Mouse (Mus musculus) heart, embryonic 14.5 days (tissue): ENCODE results near the gene Slc5a10. TPM values are rescaled to one million over a fixed set of nuclear protein-coding genes. Genes with fewer than 3 reads are reported as not detected.

Experiments
- ATAC-seq: fragments of 200-750 bp; cut with Nextera tagmentation; 2 replicates; pipeline ENCODE4 v1.8.0; 2017; ENCODE audit warnings: low read depth, moderate TSS enrichment; ENCODE audit not compliant: insufficient number of reproducible peaks, insufficient read depth, low FRiP score
- H3K27ac ChIP-seq, 2 experiments: fragments of 200-500 bp in 1 of 2; fragments of 300-500 bp in 1 of 2; sonication (generic) in 1 of 2; replicated peaks in 1 of 2; 2 replicates each; pipeline ENCODE4 v1.5.1; 2012 to 2014; ENCODE audit warnings: low read depth in 2 of 2, low read length in 2 of 2, control low read depth in 1 of 2, mild to moderate bottlenecking in 1 of 2, mixed read lengths in 1 of 2; ENCODE audit not compliant: control insufficient read depth in 1 of 2, insufficient read depth in 1 of 2
- H3K27me3 ChIP-seq: fragments of 300-500 bp; sonication (generic); 2 replicates; pipeline ENCODE4 v1.6.1; 2014; ENCODE audit warnings: mild to moderate bottlenecking, low read length, control low read depth; ENCODE audit not compliant: control insufficient read depth, insufficient read depth
- H3K36me3 ChIP-seq: fragments of 300-500 bp; sonication (generic); 2 replicates; pipeline ENCODE4 v1.6.1; 2014; ENCODE audit warnings: mild to moderate bottlenecking, control low read depth, low read length, mixed read lengths; ENCODE audit not compliant: control insufficient read depth, insufficient read depth
- H3K4me1 ChIP-seq, 2 experiments: fragments of 200-500 bp in 1 of 2; fragments of 300-500 bp in 1 of 2; sonication (generic) in 1 of 2; 2 replicates each; pipeline ENCODE4 v1.6.1; 2012 to 2014; ENCODE audit warnings: low read length in 2 of 2, control low read depth in 1 of 2, mixed read lengths in 1 of 2; ENCODE audit not compliant: control insufficient read depth in 2 of 2, insufficient read depth in 2 of 2
- H3K4me2 ChIP-seq: fragments of 300-500 bp; sonication (generic); 2 replicates; pipeline ENCODE4 v1.6.1; 2014; ENCODE audit warnings: mild to moderate bottlenecking, low read length
- H3K4me3 ChIP-seq, 2 experiments: fragments of 200-500 bp in 1 of 2; fragments of 300-500 bp in 1 of 2; sonication (generic) in 1 of 2; 2 replicates each; pipeline ENCODE4 v1.5.1; 2012 to 2014; ENCODE audit warnings: low read length in 2 of 2, mild to moderate bottlenecking in 2 of 2, control low read depth in 1 of 2, low read depth in 1 of 2, moderate library complexity in 1 of 2; ENCODE audit not compliant: control insufficient read depth in 1 of 2, insufficient read depth in 1 of 2
- H3K9ac ChIP-seq: fragments of 300-500 bp; sonication (generic); 2 replicates; pipeline ENCODE4 v1.6.1; 2014; ENCODE audit warnings: mild to moderate bottlenecking, low read length
- H3K9me3 ChIP-seq: fragments of 300-500 bp; sonication (generic); 2 replicates; pipeline ENCODE4 v1.6.1; 2016; ENCODE audit warnings: low read length, control low read depth; ENCODE audit not compliant: control insufficient read depth
- WGBS: fragments of 180-500 bp; shearing (Covaris S2); extraction: QIAGEN DNeasy Blood & Tissue Kit; methylation state at CpG from one replicate; pipeline ENCODE4 v1.1.7; 2014; 5-methylcytosine and 5-hydroxymethylcytosine counted together
- polyA plus RNA-seq: library from polyadenylated mRNA; unstranded; fragments of >200 nt; fragmentation: Nextera tagmentation; extraction: Ambion mirVana; gene quantifications from 2 replicates; pipeline ENCODE4 v1.2.1, GENCODE M21; 2014

Gene Slc5a10
- polyA plus RNA-seq, 1 experiment from 2014 or later: not detected

GRCm38 (mm10) chr11:61660001-61660400 is 60.6 kb downstream of the Slc5a10 start:
- H3K4me3 ChIP-seq: no peak overlapping the region
- H3K27me3 ChIP-seq: no peaks in the 10 kb centered on the region
- H3K27ac ChIP-seq: no peak overlapping the region
- 87% methylated on average over 8 of the region's 8 CpGs for WGBS
- no peaks in the 10 kb centered on the region for H3K36me3 ChIP-seq
- H3K4me1 ChIP-seq: peaks cover 5 to 6% of the 10 kb centered on the region in 2 experiments; a peak in 3 of 4 replicates
- H3K9me3 ChIP-seq: no peaks in the 10 kb centered on the region
- no peak for ATAC-seq
- H3K4me2 ChIP-seq: no peak overlapping the region
- H3K9ac ChIP-seq: no peak overlapping the region

- H3K27ac ChIP-seq: no peak overlapping the region
- ATAC-seq: no peak
- 73% methylated on average over 4 of the region's 4 CpGs for WGBS
Measured at GRCm38 (mm10) chr11:61659011-61659858, 61.4 kb downstream of the Slc5a10 start.

GRCm38 (mm10) chr11:61658360-61658922 is 62.2 kb downstream of the Slc5a10 start:
- 84% methylated on average over 3 of the region's 3 CpGs for WGBS
- H3K27ac ChIP-seq: no peak overlapping the region
- no peak overlapping the region for H3K4me3 ChIP-seq
- H3K9ac ChIP-seq: no peak overlapping the region
- H3K27me3 ChIP-seq: no peaks in the 10 kb centered on the region
- no peak overlapping the region for H3K4me2 ChIP-seq
- H3K9me3 ChIP-seq: no peaks in the 10 kb centered on the region
- peaks cover 5 to 6% of the 10 kb centered on the region in 2 experiments; a peak in 3 of 4 replicates for H3K4me1 ChIP-seq
- ATAC-seq: peak; percentile 15; the same call in 1 of the 2 replicates
- H3K36me3 ChIP-seq: no peaks in the 10 kb centered on the region

More at GRCm38 (mm10) chr11:61659011-61659858, 61.4 kb downstream of the Slc5a10 start:
- no peak overlapping the region for H3K4me3 ChIP-seq
- H3K9me3 ChIP-seq: no peaks in the 10 kb centered on the region
- no peak overlapping the region for H3K9ac ChIP-seq
- H3K4me1 ChIP-seq: peaks cover 5 to 6% of the 10 kb centered on the region in 2 experiments; a peak in 3 of 4 replicates
- no peaks in the 10 kb centered on the region for H3K27me3 ChIP-seq
- H3K4me2 ChIP-seq: no peak overlapping the region
- no peaks in the 10 kb centered on the region for H3K36me3 ChIP-seq

GRCm38 (mm10) chr11:61657432-61657831 is 63.2 kb downstream of the Slc5a10 start:
- peaks cover 5 to 6% of the 10 kb centered on the region in 2 experiments; a peak in 3 of 4 replicates for H3K4me1 ChIP-seq
- no peak overlapping the region for H3K9ac ChIP-seq
- no peak overlapping the region for H3K4me3 ChIP-seq
- no peaks in the 10 kb centered on the region for H3K27me3 ChIP-seq
- no peak overlapping the region for H3K4me2 ChIP-seq
- H3K9me3 ChIP-seq: no peaks in the 10 kb centered on the region
- ATAC-seq: no peak
- WGBS: 59% methylated on average over 2 of the region's 2 CpGs
- no peaks in the 10 kb centered on the region for H3K36me3 ChIP-seq
- no peak overlapping the region for H3K27ac ChIP-seq

- H3K36me3 ChIP-seq: no peaks in the 10 kb centered on the region
- ATAC-seq: no peak
- no peaks in the 10 kb centered on the region for H3K9me3 ChIP-seq
- H3K4me3 ChIP-seq: no peak overlapping the region
- no peak overlapping the region for H3K27ac ChIP-seq
- H3K4me2 ChIP-seq: no peak overlapping the region
- H3K9ac ChIP-seq: no peak overlapping the region
- H3K27me3 ChIP-seq: no peaks in the 10 kb centered on the region
- WGBS: 72% methylated on average over 6 of the region's 6 CpGs
- peaks cover 5 to 6% of the 10 kb centered on the region in 2 experiments; a peak in 3 of 4 replicates for H3K4me1 ChIP-seq
Measured at GRCm38 (mm10) chr11:61656148-61656850, 64.3 kb downstream of the Slc5a10 start.

GRCm38 (mm10) chr11:61655649-61656048 is 65.0 kb downstream of the Slc5a10 start:
- Histone ChIP-seq H3K9ac (no peak overlapping the region), H3K9me3 (no peaks in the 10 kb centered on the region), H3K4me2 (no peak overlapping the region), H3K27me3 (no peaks in the 10 kb centered on the region), H3K4me1 (peaks cover 5 to 6% of the 10 kb centered on the region in 2 experiments; a peak in 3 of 4 replicates), H3K27ac (no peak overlapping the region), H3K36me3 (no peaks in the 10 kb centered on the region), H3K4me3 (no peak overlapping the region)
- no peak for ATAC-seq
- 57% methylated on average over 4 of the region's 4 CpGs for WGBS

GRCm38 (mm10) chr11:61654786-61655311 is 65.8 kb downstream of the Slc5a10 start:
- Histone ChIP-seq H3K4me2 (0 out of 2 replicates have a peak overlapping the region, but pooled peaks have one; percentile 38), H3K36me3 (no peaks in the 10 kb centered on the region), H3K4me1 (peaks cover 5 to 6% of the 10 kb centered on the region in 2 experiments; a peak in 3 of 4 replicates), H3K27ac (no peak overlapping the region), H3K4me3 (no peak overlapping the region), H3K9ac (no peak overlapping the region), H3K9me3 (no peaks in the 10 kb centered on the region), H3K27me3 (no peaks in the 10 kb centered on the region)
- no peak for ATAC-seq
- WGBS: 86% methylated on average over 4 of the region's 4 CpGs
